Mouse (Mus musculus): ENCODE data around the gene Msh4.

The Msh4 gene

GRCm38 (mm10) chr3:153906136-153906871 lies at the start of gene Msh4:
Gene Msh4, minus strand, starts transcription at chr3:153906138.
- DNase-seq (ENCODE audit: low spot score in 2 of 2), result no peak

- DNase-seq (ENCODE audit: low spot score in 2 of 2), result no peak
Measured at GRCm38 (mm10) chr3:153948176-153948575, 42.2 kb upstream of the Msh4 start.

GRCm38 (mm10) chr3:153947271-153947670 lies 41.3 kb upstream of the Msh4 start:
- DNase-seq (ENCODE audit: low spot score in 2 of 2), result no peak

- DNase-seq (ENCODE audit: low spot score in 2 of 2), result peak; percentile 85 to 91
Measured at GRCm38 (mm10) chr3:153944335-153944990, 38.5 kb upstream of the Msh4 start, which contains the start of gene Acadm. Gene Acadm, minus strand, starts transcription at chr3:153944632.

- peak in 1 of 2 experiments; percentile 21 for DNase-seq (ENCODE audit: low spot score in 2 of 2)
Measured at GRCm38 (mm10) chr3:153943901-153944334, 38.0 kb upstream of the Msh4 start.

- DNase-seq (ENCODE audit: low spot score in 2 of 2), result no peak
Measured at GRCm38 (mm10) chr3:153943003-153943640, 37.2 kb upstream of the Msh4 start.

GRCm38 (mm10) chr3:153941613-153942012 lies 35.7 kb upstream of the Msh4 start:
- DNase-seq (ENCODE audit: low spot score in 2 of 2), result no peak

GRCm38 (mm10) chr3:153940486-153940885 lies 34.5 kb upstream of the Msh4 start:
- no peak for DNase-seq (ENCODE audit: low spot score in 2 of 2)

- no peak for DNase-seq (ENCODE audit: low spot score in 2 of 2)
Measured at GRCm38 (mm10) chr3:153940021-153940420, 34.1 kb upstream of the Msh4 start.

GRCm38 (mm10) chr3:153937116-153937810 lies 31.3 kb upstream of the Msh4 start:
- DNase-seq (ENCODE audit: low spot score in 2 of 2), result no peak

GRCm38 (mm10) chr3:153935878-153936277 lies 29.9 kb upstream of the Msh4 start:
- no peak for DNase-seq (ENCODE audit: low spot score in 2 of 2)

GRCm38 (mm10) chr3:153932461-153932860 lies 26.5 kb upstream of the Msh4 start:
- no peak for DNase-seq (ENCODE audit: low spot score in 2 of 2)

- DNase-seq (ENCODE audit: low spot score in 2 of 2), result no peak
Measured at GRCm38 (mm10) chr3:153929526-153929925, 23.6 kb upstream of the Msh4 start.

GRCm38 (mm10) chr3:153926333-153926732 lies 20.4 kb upstream of the Msh4 start:
- DNase-seq (ENCODE audit: low spot score in 2 of 2), result no peak

- DNase-seq (ENCODE audit: low spot score in 2 of 2), result no peak
Measured at GRCm38 (mm10) chr3:153921147-153921910, 15.4 kb upstream of the Msh4 start.

GRCm38 (mm10) chr3:153917200-153917599 lies 11.3 kb upstream of the Msh4 start:
- DNase-seq (ENCODE audit: low spot score in 2 of 2), result no peak

GRCm38 (mm10) chr3:153913510-153914243 lies 7.7 kb upstream of the Msh4 start:
- no peak for DNase-seq (ENCODE audit: low spot score in 2 of 2)

GRCm38 (mm10) chr3:153912546-153913509 lies 6.9 kb upstream of the Msh4 start, which contains the start of gene Rabggtb:
Gene Rabggtb, minus strand, starts transcription at chr3:153913009.
- DNase-seq (ENCODE audit: low spot score in 2 of 2), result peak; percentile 93

- no peak for DNase-seq (ENCODE audit: low spot score in 2 of 2)
Measured at GRCm38 (mm10) chr3:153911882-153912440, 6.0 kb upstream of the Msh4 start.

Measured in right cerebral cortex, postnatal 36 days (tissue).